Mouse (Mus musculus): ENCODE results near the gene Rbms1. TPM values are rescaled to one million over a fixed set of nuclear protein-coding genes. Genes with fewer than 3 reads are reported as not detected.

Rbms1 gene
- total RNA-seq, 2 experiments from 2014 or later, result 29.0 to 34.5 TPM

- intact Hi-C loops (cut with DNase I; ENCODE audit: low total_unique reads), result no loop called here
- DNase-seq, result no peak
These were observed 134.0 kb downstream of the Rbms1 start for GRCm38 (mm10) chr2:60828908-60829462.

GRCm38 (mm10) chr2:60827152-60827428 is 135.9 kb downstream of the Rbms1 start:
- intact Hi-C loops (cut with DNase I; ENCODE audit: low total_unique reads), result no loop called here

GRCm38 (mm10) chr2:60826406-60827151 is 136.4 kb downstream of the Rbms1 start:
- no peak for DNase-seq
- intact Hi-C loops (cut with DNase I; ENCODE audit: low total_unique reads), result no loop called here

More at GRCm38 (mm10) chr2:60827152-60827428, 135.9 kb downstream of the Rbms1 start:
- no peak for DNase-seq

GRCm38 (mm10) chr2:60825690-60826089 is 137.3 kb downstream of the Rbms1 start:
- intact Hi-C loops (cut with DNase I; ENCODE audit: low total_unique reads), result no loop called here

GRCm38 (mm10) chr2:60821635-60822034 is 141.4 kb downstream of the Rbms1 start:
- intact Hi-C loops (cut with DNase I; ENCODE audit: low total_unique reads), result no loop called here
- DNase-seq, result no peak

More at GRCm38 (mm10) chr2:60825690-60826089, 137.3 kb downstream of the Rbms1 start:
- peak; percentile 14 for DNase-seq

- intact Hi-C loops (cut with DNase I; ENCODE audit: low total_unique reads), result no loop called here
- DNase-seq, result peak; percentile 62
These were observed 144.4 kb downstream of the Rbms1 start for GRCm38 (mm10) chr2:60818632-60819031.

GRCm38 (mm10) chr2:60816307-60816706 is 146.7 kb downstream of the Rbms1 start:
- DNase-seq, result no peak
- intact Hi-C loops (cut with DNase I; ENCODE audit: low total_unique reads), result no loop called here

- intact Hi-C loops (cut with DNase I; ENCODE audit: low total_unique reads), result no loop called here
- DNase-seq, result no peak
These were observed 148.2 kb downstream of the Rbms1 start for GRCm38 (mm10) chr2:60814788-60815187.

GRCm38 (mm10) chr2:60812949-60813348 is 150.0 kb downstream of the Rbms1 start:
- peak; percentile 25 for DNase-seq
- intact Hi-C loops (cut with DNase I; ENCODE audit: low total_unique reads), result no loop called here

GRCm38 (mm10) chr2:60810617-60811016 is 152.4 kb downstream of the Rbms1 start:
- intact Hi-C loops (cut with DNase I; ENCODE audit: low total_unique reads), result no loop called here
- peak; percentile 58 for DNase-seq

- no peak for DNase-seq
- intact Hi-C loops (cut with DNase I; ENCODE audit: low total_unique reads), result loop anchor here (10.0 kb wide), 2 partner anchors 95 to 595 kb away; no protein-coding TSS in a partner anchor
These were observed 153.5 kb downstream of the Rbms1 start for GRCm38 (mm10) chr2:60809441-60809921.

- intact Hi-C loops (cut with DNase I; ENCODE audit: low total_unique reads), result loop anchor here (10.0 kb wide), 2 partner anchors 96 to 596 kb away; no protein-coding TSS in a partner anchor
These were observed 154.2 kb downstream of the Rbms1 start for GRCm38 (mm10) chr2:60808822-60809221.

GRCm38 (mm10) chr2:60807341-60808195 is 155.4 kb downstream of the Rbms1 start:
- intact Hi-C loops (cut with DNase I; ENCODE audit: low total_unique reads), result loop anchor here (10.0 kb wide), 2 partner anchors 97 to 597 kb away; no protein-coding TSS in a partner anchor
- DNase-seq, result no peak

More at GRCm38 (mm10) chr2:60808822-60809221, 154.2 kb downstream of the Rbms1 start:
- DNase-seq, result no peak

- intact Hi-C loops (cut with DNase I; ENCODE audit: low total_unique reads), result loop anchor here (10.0 kb wide), 2 partner anchors 100 to 600 kb away; no protein-coding TSS in a partner anchor
- no peak for DNase-seq
These were observed 158.2 kb downstream of the Rbms1 start for GRCm38 (mm10) chr2:60804763-60805162.

GRCm38 (mm10) chr2:60803377-60803776 is 159.6 kb downstream of the Rbms1 start:
- no peak for DNase-seq
- intact Hi-C loops (cut with DNase I; ENCODE audit: low total_unique reads), result loop anchor here (10.0 kb wide), 2 partner anchors 101 to 601 kb away; no protein-coding TSS in a partner anchor

- DNase-seq, result no peak
- intact Hi-C loops (cut with DNase I; ENCODE audit: low total_unique reads), result loop anchor here (10.0 kb wide), 2 partner anchors 102 to 602 kb away; no protein-coding TSS in a partner anchor
These were observed 160.2 kb downstream of the Rbms1 start for GRCm38 (mm10) chr2:60802828-60803227.

- no peak for DNase-seq
- intact Hi-C loops (cut with DNase I; ENCODE audit: low total_unique reads), result loop anchor here (10.0 kb wide), 2 partner anchors 103 to 603 kb away; no protein-coding TSS in a partner anchor
These were observed 160.8 kb downstream of the Rbms1 start for GRCm38 (mm10) chr2:60802191-60802590.

GRCm38 (mm10) chr2:60801571-60802155 is 161.3 kb downstream of the Rbms1 start:
- intact Hi-C loops (cut with DNase I; ENCODE audit: low total_unique reads), result loop anchor here (10.0 kb wide), 2 partner anchors 103 to 603 kb away; no protein-coding TSS in a partner anchor
- DNase-seq, result no peak

- intact Hi-C loops (cut with DNase I; ENCODE audit: low total_unique reads), result loop anchor here (10.0 kb wide), 2 partner anchors 104 to 604 kb away; no protein-coding TSS in a partner anchor
- no peak for DNase-seq
These were observed 162.0 kb downstream of the Rbms1 start for GRCm38 (mm10) chr2:60800921-60801558.

Measured in gastrocnemius, postnatal 14 days (tissue).